Mouse (Mus musculus): ENCODE data around the gene Eif4e3. TPM values are rescaled to one million over a fixed set of nuclear protein-coding genes. Genes with fewer than 3 reads are reported as not detected.

The Eif4e3 gene
- polyA plus RNA-seq, 1 experiment from 2014 or later = 7.5 TPM

GRCm38 (mm10) chr6:99617867-99618266 lies 48.7 kb downstream of the Eif4e3 start:
- no peaks in the 10 kb centered on the region for H3K9me3 ChIP-seq
- no peak overlapping the region for H3K27ac ChIP-seq
- H3K4me2 ChIP-seq = no peak overlapping the region
- ATAC-seq (ENCODE audit: low FRiP score) = no peak
- no peaks in the 10 kb centered on the region for H3K36me3 ChIP-seq
- 70% methylated on average over 7 of the region's 7 CpGs for WGBS
- peaks cover 34% of the 10 kb centered on the region for H3K27me3 ChIP-seq
- peaks cover 20% of the 10 kb centered on the region for H3K4me1 ChIP-seq (replicated peaks)
- no peak overlapping the region for H3K9ac ChIP-seq
- H3K4me3 ChIP-seq = no peak overlapping the region

DNA sequence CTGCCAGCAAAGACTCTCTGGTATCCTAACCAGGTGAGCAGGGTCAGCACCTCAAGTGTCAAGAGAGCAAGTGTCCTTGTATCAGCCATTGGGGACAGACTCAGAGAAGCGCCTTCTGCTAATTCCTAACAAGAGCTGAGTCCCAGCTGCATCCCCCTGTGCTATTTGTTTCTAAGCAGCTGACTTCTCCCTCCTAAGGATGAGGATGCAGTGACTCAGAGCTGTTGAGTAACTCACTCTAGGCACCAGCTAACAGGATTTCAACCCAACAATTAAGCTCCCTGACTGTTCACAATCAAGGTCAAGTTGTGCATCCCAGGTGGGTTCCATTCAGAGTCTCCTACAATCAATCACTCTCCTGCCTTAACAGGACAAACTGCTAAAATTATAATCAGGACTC lies 49.2 kb downstream of the Eif4e3 start:
- peaks cover 20% of the 10 kb centered on the region for H3K4me1 ChIP-seq (replicated peaks)
- H3K4me3 ChIP-seq = no peak overlapping the region
- H3K27me3 ChIP-seq = peaks cover 38% of the 10 kb centered on the region
- H3K9me3 ChIP-seq = no peaks in the 10 kb centered on the region
- WGBS = 82% methylated on average over 1 of the region's 1 CpGs
- H3K36me3 ChIP-seq = no peaks in the 10 kb centered on the region
- ATAC-seq (ENCODE audit: low FRiP score) = no peak
- H3K4me2 ChIP-seq = no peak overlapping the region
- no peak overlapping the region for H3K27ac ChIP-seq
- H3K9ac ChIP-seq = no peak overlapping the region

DNA sequence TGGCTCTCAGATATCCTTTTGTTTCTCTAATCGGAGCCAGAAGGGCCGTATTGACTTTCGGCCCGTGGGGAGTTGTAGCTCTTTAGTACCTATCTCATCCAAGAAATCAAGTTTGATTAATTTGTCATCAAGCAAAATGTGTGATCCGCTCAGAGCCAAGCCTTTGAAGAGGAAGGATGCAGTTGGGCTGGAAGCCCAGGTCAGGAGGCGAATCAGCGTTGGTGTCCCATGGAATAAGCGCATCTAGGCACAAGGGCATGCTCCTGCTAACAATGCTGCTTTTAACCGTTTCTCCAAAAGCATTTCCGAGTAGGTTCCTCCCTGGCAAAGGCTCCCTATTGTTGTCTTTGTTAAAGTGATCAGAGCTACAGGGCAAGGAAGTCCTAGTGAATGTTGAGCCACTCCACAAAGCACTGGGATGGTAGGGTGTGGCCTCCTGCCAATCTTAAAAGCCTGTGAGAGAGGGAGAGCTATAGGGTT lies 51.3 kb downstream of the Eif4e3 start:
- no peaks in the 10 kb centered on the region for H3K36me3 ChIP-seq
- no peak overlapping the region for H3K27ac ChIP-seq
- H3K4me3 ChIP-seq = no peak overlapping the region
- H3K9me3 ChIP-seq = no peaks in the 10 kb centered on the region
- H3K4me2 ChIP-seq = no peak overlapping the region
- H3K4me1 ChIP-seq (replicated peaks) = peaks cover 25% of the 10 kb centered on the region
- peak overlapping the region; percentile 0; the same call in 1 of the 2 replicates for H3K9ac ChIP-seq
- WGBS = 5% methylated on average over 10 of the region's 10 CpGs
- peaks cover 44% of the 10 kb centered on the region for H3K27me3 ChIP-seq
- no peak for ATAC-seq (ENCODE audit: low FRiP score)

DNA sequence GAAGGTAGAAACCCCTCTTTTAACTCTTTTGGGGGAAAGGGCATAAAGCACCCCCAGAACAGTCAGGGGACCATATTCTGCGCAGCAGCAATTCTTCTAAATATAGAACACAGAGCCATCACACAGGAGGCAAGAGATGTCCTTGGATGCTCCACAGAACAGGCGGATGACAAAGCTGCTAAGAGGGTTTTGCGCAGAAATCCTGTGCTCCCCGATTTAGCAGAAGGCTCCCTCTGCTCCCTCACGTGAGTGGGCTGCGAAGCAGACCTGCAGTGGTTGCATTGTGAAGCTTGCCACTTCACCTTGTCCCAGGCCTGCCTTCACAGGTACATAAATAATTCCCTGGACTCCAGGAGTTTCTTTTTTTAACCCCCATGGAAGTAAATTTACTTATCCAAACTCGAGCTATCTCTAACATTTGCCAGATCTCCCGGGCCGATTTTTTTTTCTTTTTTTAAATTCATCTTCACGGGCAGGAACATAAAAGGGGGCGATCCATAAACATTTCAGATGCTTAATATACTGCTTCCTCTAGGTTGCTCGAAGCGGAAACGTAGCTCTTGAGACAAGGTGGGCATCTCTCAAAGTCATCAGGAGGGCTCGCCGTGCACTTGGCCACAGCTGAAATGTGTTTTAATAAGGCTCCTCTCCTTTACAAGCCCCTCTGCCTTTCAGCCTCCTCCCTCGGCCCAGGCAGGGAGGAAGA lies 51.9 kb downstream of the Eif4e3 start:
- ATAC-seq (ENCODE audit: low FRiP score) = no peak
- Histone ChIP-seq H3K4me2 (no peak overlapping the region), H3K4me1 (replicated peaks) (peaks cover 25% of the 10 kb centered on the region)

GRCm38 (mm10) chr6:99611866-99612265 lies 54.7 kb downstream of the Eif4e3 start:
- no peak for ATAC-seq (ENCODE audit: low FRiP score)
- Histone ChIP-seq H3K4me2 (no peak overlapping the region), H3K9me3 (no peaks in the 10 kb centered on the region), H3K27me3 (peaks cover 44% of the 10 kb centered on the region), H3K36me3 (no peaks in the 10 kb centered on the region), H3K27ac (no peak overlapping the region), H3K4me3 (no peak overlapping the region), H3K9ac (no peak overlapping the region), H3K4me1 (replicated peaks) (peaks cover 25% of the 10 kb centered on the region)
- 58% methylated on average over 6 of the region's 6 CpGs for WGBS

More for the DNA sequence above, 51.9 kb downstream of the Eif4e3 start:
- WGBS = 55% methylated on average over 17 of the region's 17 CpGs
- H3K9ac ChIP-seq = peak overlapping the region; percentile 0; the same call in 1 of the 2 replicates
- peaks cover 40% of the 10 kb centered on the region for H3K27me3 ChIP-seq
- H3K4me3 ChIP-seq = no peak overlapping the region
- H3K36me3 ChIP-seq = no peaks in the 10 kb centered on the region
- no peaks in the 10 kb centered on the region for H3K9me3 ChIP-seq
- no peak overlapping the region for H3K27ac ChIP-seq

DNA sequence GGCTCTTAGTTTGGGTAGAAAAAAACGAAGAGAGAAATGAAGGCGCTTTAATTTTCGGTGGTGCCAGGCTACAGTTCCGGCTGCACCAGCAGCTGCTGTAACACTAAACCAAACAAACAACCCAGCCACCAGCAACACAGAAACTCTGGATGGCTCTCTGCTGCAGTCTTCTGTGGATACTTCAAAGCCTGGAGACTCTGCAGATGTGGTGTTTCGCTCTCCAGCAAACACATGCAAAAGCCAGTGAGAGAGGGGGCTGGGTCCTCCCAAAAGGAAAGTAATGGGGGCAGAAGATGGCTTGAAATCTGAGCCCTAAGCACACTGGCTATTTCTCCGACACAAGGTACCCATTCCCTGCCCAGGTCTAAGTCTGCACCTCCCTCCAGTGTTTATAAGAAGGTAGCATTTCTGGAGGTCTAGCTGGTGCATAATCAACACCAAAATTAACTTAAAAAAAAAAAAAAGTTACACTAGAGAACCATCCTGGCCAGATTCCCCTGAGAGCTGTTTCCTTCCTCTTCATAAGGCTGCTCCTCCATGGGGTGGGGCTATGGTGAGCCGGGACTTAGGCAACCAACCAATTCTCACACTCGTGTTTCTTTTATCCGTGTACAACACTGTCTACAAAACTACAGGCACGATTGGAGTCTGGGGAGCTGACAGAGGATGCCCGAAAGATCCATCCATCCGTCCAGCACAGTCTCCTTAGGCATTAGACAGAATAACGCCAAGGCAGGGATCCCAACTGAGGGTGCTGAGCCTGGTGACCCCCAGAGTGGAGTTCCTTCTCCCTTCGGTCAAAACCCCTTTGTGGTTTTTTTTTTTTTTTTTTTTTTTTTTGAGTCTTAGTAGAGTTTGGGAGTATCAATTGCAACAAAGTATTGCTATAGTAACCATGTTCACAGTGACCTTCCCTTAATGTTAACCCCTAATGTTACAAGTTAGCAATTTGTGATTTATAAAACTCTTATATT lies 55.8 kb downstream of the Eif4e3 start:
- H3K4me2 ChIP-seq = no peak overlapping the region
- ATAC-seq (ENCODE audit: low FRiP score) = no peak
- H3K4me3 ChIP-seq = no peak overlapping the region
- H3K9ac ChIP-seq = no peak overlapping the region
- H3K27ac ChIP-seq = no peak overlapping the region
- H3K9me3 ChIP-seq = no peaks in the 10 kb centered on the region
- H3K27me3 ChIP-seq = peaks cover 36% of the 10 kb centered on the region
- whole genome bisulfite sequencing = 57% methylated on average over 14 of the region's 14 CpGs
- no peaks in the 10 kb centered on the region for H3K36me3 ChIP-seq
- peaks cover 19% of the 10 kb centered on the region for H3K4me1 ChIP-seq (replicated peaks)

- 39% methylated on average over 7 of the region's 7 CpGs for WGBS
- Histone ChIP-seq H3K4me2 (no peak overlapping the region), H3K9me3 (no peaks in the 10 kb centered on the region), H3K36me3 (no peaks in the 10 kb centered on the region), H3K4me3 (no peak overlapping the region), H3K27me3 (peaks cover 20% of the 10 kb centered on the region), H3K27ac (no peak overlapping the region), H3K9ac (no peak overlapping the region), H3K4me1 (replicated peaks) (0 out of 2 replicates have a peak, but pooled peaks cover 5% of the 10 kb centered on the region)
- ATAC-seq (ENCODE audit: low FRiP score) = no peak
Observed at GRCm38 (mm10) chr6:99606079-99606478, 60.5 kb downstream of the Eif4e3 start.

GRCm38 (mm10) chr6:99604758-99605157 lies 61.8 kb downstream of the Eif4e3 start:
- H3K4me1 ChIP-seq (replicated peaks) = peaks cover 2% of the 10 kb centered on the region
- no peak overlapping the region for H3K4me3 ChIP-seq
- 71% methylated on average over 2 of the region's 2 CpGs for WGBS

GRCm38 (mm10) chr6:99602434-99602833 lies 64.1 kb downstream of the Eif4e3 start:
- 93% methylated on average over 7 of the region's 7 CpGs for WGBS
- no peaks in the 10 kb centered on the region for H3K36me3 ChIP-seq

More at GRCm38 (mm10) chr6:99604758-99605157, 61.8 kb downstream of the Eif4e3 start:
- no peak overlapping the region for H3K27ac ChIP-seq
- no peak overlapping the region for H3K9ac ChIP-seq
- H3K9me3 ChIP-seq = no peaks in the 10 kb centered on the region
- no peak overlapping the region for H3K4me2 ChIP-seq
- H3K36me3 ChIP-seq = no peaks in the 10 kb centered on the region
- peaks cover 20% of the 10 kb centered on the region for H3K27me3 ChIP-seq
- no peak for ATAC-seq (ENCODE audit: low FRiP score)

DNA sequence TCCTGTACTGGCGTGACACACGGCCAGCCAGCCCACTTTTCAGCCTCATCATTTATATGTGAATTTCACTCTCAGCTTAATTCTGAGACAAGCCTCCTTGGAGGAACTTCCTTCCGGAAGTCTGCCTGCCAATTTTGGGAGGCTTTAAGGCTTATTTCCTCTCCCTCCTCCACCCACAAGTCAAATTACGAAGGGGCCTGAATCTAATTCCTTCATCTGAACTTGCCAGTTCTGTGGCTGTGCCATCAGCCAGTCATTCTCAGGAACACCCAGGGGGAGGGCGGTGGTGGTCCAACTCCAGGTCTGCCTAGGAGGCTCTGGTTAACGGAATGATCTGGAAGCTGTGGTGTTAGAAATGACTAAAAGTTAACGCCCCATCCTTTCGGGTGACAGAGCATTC lies 65.7 kb downstream of the Eif4e3 start:
- peaks cover 11% of the 10 kb centered on the region for H3K4me1 ChIP-seq (replicated peaks)
- no peak overlapping the region for H3K27ac ChIP-seq
- no peak overlapping the region for H3K4me3 ChIP-seq
- no peak for ATAC-seq (ENCODE audit: low FRiP score)
- H3K9me3 ChIP-seq = no peaks in the 10 kb centered on the region
- no peaks in the 10 kb centered on the region for H3K36me3 ChIP-seq
- peaks cover 19% of the 10 kb centered on the region for H3K27me3 ChIP-seq
- H3K9ac ChIP-seq = no peak overlapping the region
- WGBS = 84% methylated on average over 8 of the region's 8 CpGs
- H3K4me2 ChIP-seq = no peak overlapping the region

More at GRCm38 (mm10) chr6:99602434-99602833, 64.1 kb downstream of the Eif4e3 start:
- Histone ChIP-seq H3K4me1 (replicated peaks) (peaks cover 11% of the 10 kb centered on the region), H3K9me3 (no peaks in the 10 kb centered on the region), H3K9ac (no peak overlapping the region), H3K27me3 (peaks cover 17% of the 10 kb centered on the region), H3K27ac (no peak overlapping the region), H3K4me3 (no peak overlapping the region), H3K4me2 (no peak overlapping the region)
- no peak for ATAC-seq (ENCODE audit: low FRiP score)

DNA sequence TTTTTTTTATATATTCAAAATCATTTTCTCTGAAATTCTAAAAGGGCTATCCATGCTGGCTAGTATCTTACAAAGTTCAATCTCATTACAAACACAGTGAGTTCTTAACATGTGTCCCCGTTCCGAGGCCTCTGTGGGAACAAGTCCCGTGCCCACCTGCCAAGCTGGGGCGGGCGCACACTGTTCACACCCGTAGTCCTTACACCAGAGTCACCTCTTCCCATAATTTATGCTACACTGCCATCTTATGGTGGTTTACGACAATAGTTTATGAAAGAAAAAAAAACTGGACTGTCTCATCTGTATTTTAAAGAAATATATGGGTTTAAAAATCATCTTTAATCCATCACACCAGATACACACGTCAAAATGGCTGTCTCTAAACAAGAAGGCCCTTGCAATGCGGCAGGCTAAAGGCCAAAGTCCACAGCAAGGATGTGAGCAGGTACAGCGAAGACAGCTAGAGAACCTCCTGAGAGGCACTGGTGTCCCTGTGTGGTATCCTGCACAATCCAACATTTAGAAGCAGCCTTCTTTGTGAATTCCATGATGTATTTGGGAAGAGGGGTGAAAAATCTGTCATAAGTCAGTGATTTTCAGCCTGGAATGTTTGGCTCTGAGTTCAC lies 66.3 kb downstream of the Eif4e3 start:
- Histone ChIP-seq H3K4me3 (no peak overlapping the region), H3K9me3 (no peaks in the 10 kb centered on the region), H3K36me3 (no peaks in the 10 kb centered on the region), H3K27ac (no peak overlapping the region), H3K27me3 (peaks cover 19% of the 10 kb centered on the region), H3K4me1 (replicated peaks) (peaks cover 11% of the 10 kb centered on the region), H3K4me2 (peak overlapping the region; percentile 36), H3K9ac (no peak overlapping the region)
- WGBS = 29% methylated on average over 10 of the region's 10 CpGs
- ATAC-seq (ENCODE audit: low FRiP score) = peak; percentile 67; the same call in 1 of the 2 replicates

GRCm38 (mm10) chr6:99599651-99600050 lies 66.9 kb downstream of the Eif4e3 start:
- Histone ChIP-seq H3K27me3 (peaks cover 19% of the 10 kb centered on the region), H3K9ac (peak overlapping the region; percentile 59), H3K36me3 (no peaks in the 10 kb centered on the region), H3K4me1 (replicated peaks) (peaks cover 11% of the 10 kb centered on the region), H3K9me3 (no peaks in the 10 kb centered on the region), H3K4me3 (no peak overlapping the region), H3K4me2 (peak overlapping the region; percentile 36), H3K27ac (peak overlapping the region; percentile 67)
- peak; percentile 44; the same call in 1 of the 2 replicates for ATAC-seq (ENCODE audit: low FRiP score)
- 8% methylated on average over 8 of the region's 8 CpGs for WGBS
